Mouse (Mus musculus) lung, adult 18-20 months (tissue): ENCODE results near the gene Ghdc.
A peak's percentile ranks its signal among the peaks of the same experiment; 100 is the strongest.

ENCODE experiments used
- DNase-seq, 2 experiments: peaks; one replicate each; pipeline ENCODE4 v3.0.0; 2022; ENCODE audit warnings: mixed read lengths in 2 of 2

The Ghdc gene

GRCm38 (mm10) chr11:100781763-100782475 is 11.2 kb upstream of the Ghdc start:
- peak; percentile 56 to 60 for DNase-seq

GRCm38 (mm10) chr11:100780247-100780646 is 9.5 kb upstream of the Ghdc start:
- no peak for DNase-seq

GRCm38 (mm10) chr11:100778069-100778468 is 7.3 kb upstream of the Ghdc start:
- no peak for DNase-seq

GRCm38 (mm10) chr11:100775921-100776320 is 5.2 kb upstream of the Ghdc start:
- DNase-seq = no peak

GRCm38 (mm10) chr11:100774261-100774660 is 3.5 kb upstream of the Ghdc start:
- DNase-seq = no peak

GRCm38 (mm10) chr11:100769980-100770379 is 777 bp downstream of the Ghdc start:
- no peak for DNase-seq

- no peak for DNase-seq
Observed at GRCm38 (mm10) chr11:100767871-100768270, 2.9 kb downstream of the Ghdc start.

- DNase-seq = no peak
Observed at GRCm38 (mm10) chr11:100766726-100767125, 4.0 kb downstream of the Ghdc start.

GRCm38 (mm10) chr11:100762831-100763230 is 7.9 kb downstream of the Ghdc start, which contains the start of gene Hcrt:
Gene Hcrt, minus strand, starts transcription at chr11:100762931.
- no peak for DNase-seq

GRCm38 (mm10) chr11:100761547-100762045 is 9.2 kb downstream of the Ghdc start:
- peak; percentile 79 to 87 for DNase-seq

GRCm38 (mm10) chr11:100759611-100760233 is 11.0 kb downstream of the Ghdc start, which contains the start of gene Kcnh4:
Gene Kcnh4, minus strand, starts transcription at chr11:100759942.
- peak; percentile 76 to 85 for DNase-seq

- peak; percentile 38 to 40 for DNase-seq
Observed at GRCm38 (mm10) chr11:100758707-100759610, 11.8 kb downstream of the Ghdc start.

- no peak for DNase-seq
Observed at GRCm38 (mm10) chr11:100757566-100757965, 13.2 kb downstream of the Ghdc start.

GRCm38 (mm10) chr11:100756476-100756875 is 14.3 kb downstream of the Ghdc start:
- no peak for DNase-seq

GRCm38 (mm10) chr11:100754693-100755057 is 16.1 kb downstream of the Ghdc start:
- DNase-seq = no peak

GRCm38 (mm10) chr11:100754021-100754692 is 16.6 kb downstream of the Ghdc start:
- no peak for DNase-seq

GRCm38 (mm10) chr11:100752294-100752693 is 18.5 kb downstream of the Ghdc start:
- DNase-seq = no peak

GRCm38 (mm10) chr11:100750127-100750526 is 20.6 kb downstream of the Ghdc start:
- DNase-seq = no peak

GRCm38 (mm10) chr11:100749469-100749868 is 21.3 kb downstream of the Ghdc start:
- DNase-seq = no peak

GRCm38 (mm10) chr11:100748620-100749019 is 22.1 kb downstream of the Ghdc start:
- DNase-seq = no peak

GRCm38 (mm10) chr11:100747114-100747513 is 23.6 kb downstream of the Ghdc start:
- DNase-seq = no peak

GRCm38 (mm10) chr11:100746546-100746945 is 24.2 kb downstream of the Ghdc start:
- DNase-seq = no peak

- no peak for DNase-seq
Observed at GRCm38 (mm10) chr11:100745085-100745484, 25.7 kb downstream of the Ghdc start.
